In genomic region chr13:107837206-107837952, GRCm38 (mm10) we compare ENCODE assay signal across 10 mouse cellular contexts.
A peak's percentile ranks its signal among the peaks of the same experiment; 100 is the strongest.
DNase-seq lines count a peak whose midpoint lies in the region; ATAC-seq and TF ChIP-seq lines count a peak whose summit lies in the region.
"Had no signal": no experiment of that assay in that cellular context is flagged by ENCODE, and none has a peak within 500 bp of the region (broad histone marks: within the 10 kb centered on the region; RNA-seq: fewer than 3 reads in every experiment).

No protein-coding gene starts in this region.

- TF ChIP-seq RAD21 in MEL (IDR thresholded peaks at IDR 0.05; ENCODE audit: low read depth, low read length): no peak

- peaks cover 2% of the 10 kb centered on the region for H3K79me2 ChIP-seq in MEL (ENCODE audit: control insufficient read depth, insufficient read depth, low read length, poor library complexity)

- H3K9me3 ChIP-seq in hindbrain, embryonic 10.5 days: no peaks in the 10 kb centered on the region
- no peaks in the 10 kb centered on the region for H3K9me3 ChIP-seq in hindbrain, postnatal 0 days (ENCODE audit: low read length)
- no peaks in the 10 kb centered on the region for H3K9me3 ChIP-seq in MEL (replicated peaks; ENCODE audit: insufficient read depth, low read length)
- no peaks in the 10 kb centered on the region for H3K9me3 ChIP-seq in forebrain, postnatal 0 days (ENCODE audit: low read length)
- H3K9me3 ChIP-seq in neural tube, embryonic 13.5 days: no peaks in the 10 kb centered on the region
- H3K9me3 ChIP-seq: limb, embryonic 15.5 days; stomach, embryonic 15.5 days had no signal

- 48% methylated on average over 5 of the region's 5 CpGs for WGBS in hindbrain, embryonic 10.5 days
- 39% methylated on average over 5 of the region's 5 CpGs for WGBS in hindbrain, postnatal 0 days
- WGBS in forebrain, postnatal 0 days: 37% methylated on average over 5 of the region's 5 CpGs
- 34% methylated on average over 5 of the region's 5 CpGs for WGBS in neural tube, embryonic 13.5 days

- no peak for TF ChIP-seq CTCF in hindbrain, postnatal 0 days (IDR thresholded peaks at IDR 0.05; ENCODE audit: low read depth)
- TF ChIP-seq CTCF in MEL (IDR thresholded peaks at IDR 0.05 in 2 of 3, conservative IDR thresholded peaks at IDR 0.05 in 1 of 3; ENCODE audit: control insufficient read depth in 1 of 3, insufficient read depth in 1 of 3, low read depth in 2 of 3, low read length in 3 of 3, poor library complexity in 1 of 3, severe bottlenecking in 1 of 3): no peak
- TF ChIP-seq CTCF in forebrain, postnatal 0 days (IDR thresholded peaks at IDR 0.05; ENCODE audit: low read depth): no peak

- no peak for ATAC-seq in hindbrain, postnatal 0 days
- peak; percentile 29; the same call in 1 of the 2 replicates for ATAC-seq in forebrain, postnatal 0 days
- no peak for ATAC-seq in neural tube, embryonic 13.5 days (ENCODE audit: low read depth)

- peak; percentile 39 to 49; a peak in 3 of 4 replicates for TF ChIP-seq EP300 in MEL (IDR thresholded peaks at IDR 0.05; ENCODE audit: low read depth in 1 of 2, low read length in 2 of 2)

- peaks cover 5% of the 10 kb centered on the region for H3K36me3 ChIP-seq in hindbrain, embryonic 10.5 days
- H3K36me3 ChIP-seq in hindbrain, postnatal 0 days (ENCODE audit: insufficient read depth, low read length): no peaks in the 10 kb centered on the region
- peaks cover 0 to 18% of the 10 kb centered on the region in 2 experiments; a peak in 2 of 4 replicates for H3K36me3 ChIP-seq in MEL (ENCODE audit: control insufficient read depth in 1 of 2, insufficient read depth in 2 of 2, low read length in 2 of 2)
- H3K36me3 ChIP-seq in forebrain, postnatal 0 days (ENCODE audit: insufficient read depth): no peaks in the 10 kb centered on the region
- no peaks in the 10 kb centered on the region for H3K36me3 ChIP-seq in neural tube, embryonic 13.5 days
- H3K36me3 ChIP-seq: limb, embryonic 15.5 days; stomach, embryonic 15.5 days had no signal

- H3K4me2 ChIP-seq in hindbrain, postnatal 0 days (ENCODE audit: low read depth, low read length): no peak overlapping the region
- H3K4me2 ChIP-seq in forebrain, postnatal 0 days (ENCODE audit: low read depth): no peak overlapping the region
- no peak overlapping the region for H3K4me2 ChIP-seq in neural tube, embryonic 13.5 days
- H3K4me2 ChIP-seq: limb, embryonic 15.5 days; stomach, embryonic 15.5 days had no signal

- no peak for DNase-seq in hindbrain, embryonic 10.5 days (ENCODE audit: low spot score)
- DNase-seq in hindbrain, postnatal 0 days (ENCODE audit: low spot score): no peak
- DNase-seq in MEL (ENCODE audit: low read depth, low spot score): peak; percentile 85
- no peak for DNase-seq in forebrain, postnatal 0 days
- no peak for DNase-seq in left cerebral cortex, postnatal 4 days
- no peak for DNase-seq in adrenal gland, postnatal 4 days (ENCODE audit: low spot score in 2 of 2)
- DNase-seq in urinary bladder, postnatal 4 days (ENCODE audit: low spot score in 2 of 2): no peak

- TF ChIP-seq POLR2A in MEL (IDR thresholded peaks at IDR 0.05; ENCODE audit: control insufficient read depth in 1 of 2, insufficient read depth in 1 of 2, low read depth in 1 of 2, low read length in 2 of 2, poor library complexity in 1 of 2): no peak

- no peak overlapping the region for H3K4me3 ChIP-seq in hindbrain, embryonic 10.5 days
- no peak overlapping the region for H3K4me3 ChIP-seq in hindbrain, postnatal 0 days (ENCODE audit: low read length)
- H3K4me3 ChIP-seq in MEL (ENCODE audit: control insufficient read depth in 1 of 2, insufficient read depth in 1 of 2, low read depth in 2 of 2, low read length in 2 of 2): peak overlapping the region; percentile 32 to 49
- H3K4me3 ChIP-seq in forebrain, postnatal 0 days (ENCODE audit: low read depth, low read length): no peak overlapping the region
- no peak overlapping the region for H3K4me3 ChIP-seq in neural tube, embryonic 13.5 days
- H3K4me3 ChIP-seq: limb, embryonic 15.5 days; stomach, embryonic 15.5 days had no signal

- no peak overlapping the region for H3K9ac ChIP-seq in hindbrain, postnatal 0 days (replicated peaks; ENCODE audit: low read length)
- H3K9ac ChIP-seq in MEL (ENCODE audit: control insufficient read depth, low read depth, low read length, poor library complexity, severe bottlenecking): peak overlapping the region; percentile 58
- no peak overlapping the region for H3K9ac ChIP-seq in forebrain, postnatal 0 days
- H3K9ac ChIP-seq in neural tube, embryonic 13.5 days: no peak overlapping the region
- H3K9ac ChIP-seq: limb, embryonic 15.5 days; stomach, embryonic 15.5 days had no signal

- peaks cover 48% of the 10 kb centered on the region for H3K4me1 ChIP-seq in hindbrain, embryonic 10.5 days (replicated peaks)
- peaks cover 12% of the 10 kb centered on the region; the same call in 1 of the 2 replicates for H3K4me1 ChIP-seq in hindbrain, postnatal 0 days (ENCODE audit: insufficient read depth, low read length)
- peaks cover 7 to 18% of the 10 kb centered on the region in 2 experiments for H3K4me1 ChIP-seq in MEL (ENCODE audit: control insufficient read depth in 1 of 2, insufficient read depth in 2 of 2, low read length in 2 of 2)
- H3K4me1 ChIP-seq in forebrain, postnatal 0 days (ENCODE audit: insufficient read depth): peaks cover 17% of the 10 kb centered on the region
- H3K4me1 ChIP-seq in neural tube, embryonic 13.5 days (replicated peaks): peaks cover 64% of the 10 kb centered on the region
- H3K4me1 ChIP-seq: limb, embryonic 15.5 days had no signal

- H3K27ac ChIP-seq in hindbrain, embryonic 10.5 days: peak overlapping the region; percentile 59; the same call in 1 of the 2 replicates
- no peak overlapping the region for H3K27ac ChIP-seq in hindbrain, postnatal 0 days
- peak overlapping the region; percentile 84 for H3K27ac ChIP-seq in MEL (ENCODE audit: control insufficient read depth, low read depth, low read length)
- H3K27ac ChIP-seq in forebrain, postnatal 0 days (ENCODE audit: low read depth, low read length): no peak overlapping the region
- peak overlapping the region; percentile 15; the same call in 1 of the 2 replicates for H3K27ac ChIP-seq in neural tube, embryonic 13.5 days (replicated peaks)
- H3K27ac ChIP-seq: limb, embryonic 15.5 days; stomach, embryonic 15.5 days had no signal

- no peaks in the 10 kb centered on the region for H3K27me3 ChIP-seq in hindbrain, embryonic 10.5 days (ENCODE audit: insufficient read depth, poor library complexity, severe bottlenecking)
- no peaks in the 10 kb centered on the region for H3K27me3 ChIP-seq in hindbrain, postnatal 0 days (ENCODE audit: insufficient read depth, low read length)
- no peaks in the 10 kb centered on the region for H3K27me3 ChIP-seq in MEL (ENCODE audit: control insufficient read depth in 1 of 2, insufficient read depth in 2 of 2, low read length in 2 of 2)
- H3K27me3 ChIP-seq in forebrain, postnatal 0 days (ENCODE audit: insufficient read depth, low read length): no peaks in the 10 kb centered on the region
- H3K27me3 ChIP-seq in neural tube, embryonic 13.5 days: no peaks in the 10 kb centered on the region
- H3K27me3 ChIP-seq: limb, embryonic 15.5 days; stomach, embryonic 15.5 days had no signal

- intact Hi-C loops in left cerebral cortex, postnatal 4 days (cut with DNase I): no loop called here

TF ChIP-seq in MEL, 35 proteins besides CTCF, POLR2A, EP300 and RAD21:
- TF ChIP-seq CHD2 (IDR thresholded peaks at IDR 0.05; ENCODE audit: low read length): no peak
- TF ChIP-seq GATA1 (IDR thresholded peaks at IDR 0.05; ENCODE audit: low read depth, low read length): peak; percentile 51; the same call in 1 of the 2 replicates
- TF ChIP-seq ETS1 (IDR thresholded peaks at IDR 0.05; ENCODE audit: low read depth, low read length): peak; percentile 90

Comparison
In these comparisons a context has a peak if more than half of its experiments do, and no peak if none do; other contexts are left out.
1. H3K27ac ChIP-seq: peak in hindbrain, embryonic 10.5 days (single experiment), MEL (single experiment) and neural tube, embryonic 13.5 days (single experiment); none in hindbrain, postnatal 0 days (single experiment) and forebrain, postnatal 0 days (single experiment).
2. H3K4me3 ChIP-seq: peak in MEL (2 of 2); none in hindbrain, embryonic 10.5 days (single experiment), hindbrain, postnatal 0 days (single experiment), forebrain, postnatal 0 days (single experiment) and neural tube, embryonic 13.5 days (single experiment).